Mouse (Mus musculus) heart, embryonic 12.5 days (tissue): ENCODE measurements around the gene March5. TPM values are rescaled to one million over a fixed set of nuclear protein-coding genes. Genes with fewer than 3 reads are reported as not detected.

Source experiments
- ATAC-seq: fragments of 200-750 bp; cut with Nextera tagmentation; 2 replicates; pipeline ENCODE4 v1.8.0; 2017; ENCODE audit warnings: moderate TSS enrichment, moderate library complexity; ENCODE audit not compliant: insufficient number of reproducible peaks, low FRiP score
- H3K27ac ChIP-seq: fragments of 300-500 bp; sonication (generic); 2 replicates; pipeline ENCODE4 v1.5.1; 2016; ENCODE audit warnings: mild to moderate bottlenecking, moderate library complexity; ENCODE audit not compliant: poor library complexity, severe bottlenecking
- H3K27me3 ChIP-seq: fragments of 300-500 bp; sonication (generic); replicated peaks from 2 replicates; pipeline ENCODE4 v1.6.1; 2016; ENCODE audit warnings: mild to moderate bottlenecking, moderate library complexity
- H3K36me3 ChIP-seq: fragments of 300-500 bp; sonication (generic); 2 replicates; pipeline ENCODE4 v1.6.1; 2016; ENCODE audit warnings: mild to moderate bottlenecking, moderate library complexity
- H3K4me1 ChIP-seq: fragments of 300-500 bp; sonication (generic); replicated peaks from 2 replicates; pipeline ENCODE4 v1.6.1; 2016; ENCODE audit warnings: mild to moderate bottlenecking
- H3K4me2 ChIP-seq: fragments of 300-500 bp; sonication (generic); 2 replicates; pipeline ENCODE4 v1.6.1; 2016; ENCODE audit warnings: mild to moderate bottlenecking, moderate library complexity
- H3K4me3 ChIP-seq: fragments of 300-500 bp; sonication (generic); 2 replicates; pipeline ENCODE4 v1.5.1; 2016; ENCODE audit warnings: mild to moderate bottlenecking
- H3K9ac ChIP-seq: fragments of 300-500 bp; sonication (generic); 2 replicates; pipeline ENCODE4 v1.6.1; 2016; ENCODE audit warnings: mild to moderate bottlenecking, moderate library complexity
- H3K9me3 ChIP-seq: fragments of 300-500 bp; sonication (generic); replicated peaks from 2 replicates; pipeline ENCODE4 v1.6.1; 2016; ENCODE audit warnings: mild to moderate bottlenecking, moderate library complexity
- WGBS: fragments of 180-500 bp; shearing (Covaris S2); methylation state at CpG from one replicate; pipeline ENCODE4 v1.1.7; 2016; 5-methylcytosine and 5-hydroxymethylcytosine counted together
- polyA plus RNA-seq: library from polyadenylated mRNA; unstranded; fragments of >200 nt; fragmentation: Nextera tagmentation; extraction: Ambion mirVana; gene quantifications from 2 replicates; pipeline ENCODE4 v1.2.1, GENCODE M21; 2016

March5 gene
- 101 and 103 TPM in 2 replicates for polyA plus RNA-seq

DNA sequence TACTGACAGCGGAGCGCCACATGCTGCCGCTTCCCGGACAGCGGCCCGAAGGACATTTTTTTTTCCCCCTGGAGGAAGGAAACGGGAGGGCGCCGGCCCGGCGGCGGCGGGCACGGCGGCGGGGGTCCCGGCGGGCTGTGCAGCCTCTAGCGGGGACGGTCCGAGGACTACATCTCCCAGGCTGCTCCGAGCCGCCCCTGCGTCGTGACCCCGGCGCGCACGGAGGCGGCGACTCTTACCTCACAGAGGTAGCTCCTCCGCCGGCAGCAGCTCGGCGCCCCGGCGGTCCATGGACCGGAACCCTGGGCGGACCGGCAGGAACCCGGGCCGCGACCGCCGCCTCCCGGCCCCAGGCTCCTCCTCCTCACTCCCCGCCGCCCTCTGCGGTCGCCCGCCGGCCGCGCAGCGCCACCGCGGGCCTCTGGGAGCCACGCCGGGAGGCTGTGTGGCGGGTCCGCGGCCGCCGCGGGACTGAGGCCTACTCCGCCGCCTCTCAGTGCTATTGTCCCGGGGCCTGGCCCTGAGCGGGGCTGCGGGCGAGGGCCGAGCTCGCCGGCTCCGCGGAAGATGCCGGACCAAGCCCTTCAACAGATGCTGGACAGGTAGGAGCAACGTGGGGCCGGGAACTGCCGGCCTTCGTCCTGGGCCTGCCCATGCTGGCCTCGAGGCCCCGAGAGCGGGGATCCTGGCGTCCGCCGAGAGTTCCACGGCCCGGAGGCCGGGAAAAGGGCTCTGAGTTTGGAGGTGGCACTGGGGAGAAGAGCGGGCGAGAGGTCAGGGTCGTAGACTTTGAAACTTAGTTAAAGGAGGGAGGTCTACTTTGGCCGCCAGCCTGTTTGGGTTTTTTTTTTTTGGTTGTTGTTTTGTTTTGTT, at the start of gene March5:
TSS of gene March5 (plus strand) at position 241 of the 873 bp plus-strand sequence.
- Histone ChIP-seq H3K36me3 (peaks cover 20% of the 10 kb centered on the region), H3K27me3 (no peaks in the 10 kb centered on the region), H3K4me3 (peak within 1 kb of the TSS; percentile 92), H3K27ac (peak within 1 kb of the TSS; percentile 84), H3K4me1 (peaks cover 13% of the 10 kb centered on the region), H3K9me3 (no peaks in the 10 kb centered on the region), H3K9ac (peak within 1 kb of the TSS; percentile 99), H3K4me2 (peak within 1 kb of the TSS; percentile 91)
- peak; percentile 95 for ATAC-seq
- WGBS, result under 1% methylated on average over 79 of the region's 94 CpGs

DNA sequence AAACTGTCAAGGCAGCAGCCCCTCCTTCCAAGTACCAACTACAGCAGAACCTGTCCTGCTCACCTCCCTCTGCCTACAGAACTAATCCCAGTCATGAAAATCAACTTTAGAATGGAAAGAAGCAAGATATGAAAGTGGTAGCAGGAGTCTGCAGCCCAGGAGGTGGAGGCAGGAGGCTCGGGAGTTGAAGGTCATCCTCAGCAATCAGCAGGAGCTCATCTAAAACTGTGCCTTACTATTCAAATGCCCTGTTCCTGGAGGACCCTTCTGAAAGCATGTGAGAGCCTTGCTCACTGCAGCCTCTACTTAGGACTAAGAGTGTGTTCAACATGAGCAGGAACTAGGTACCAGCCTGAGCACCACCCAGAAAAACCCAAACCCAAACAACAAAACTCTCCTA, 35.2 kb upstream of the March5 start:
- peak overlapping the region; percentile 95 for H3K4me2 ChIP-seq
- ATAC-seq, result no peak
- H3K4me3 ChIP-seq, result peak overlapping the region; percentile 80
- peaks cover 9% of the 10 kb centered on the region; the same call in 1 of the 2 replicates for H3K36me3 ChIP-seq
- peak overlapping the region; percentile 60 for H3K9ac ChIP-seq
- H3K27me3 ChIP-seq, result no peaks in the 10 kb centered on the region
- 35% methylated on average over 1 of the region's 1 CpGs for WGBS
- H3K4me1 ChIP-seq, result peaks cover 8% of the 10 kb centered on the region; the same call in 1 of the 2 replicates
- H3K9me3 ChIP-seq, result no peaks in the 10 kb centered on the region
- peak overlapping the region; percentile 53 for H3K27ac ChIP-seq

DNA sequence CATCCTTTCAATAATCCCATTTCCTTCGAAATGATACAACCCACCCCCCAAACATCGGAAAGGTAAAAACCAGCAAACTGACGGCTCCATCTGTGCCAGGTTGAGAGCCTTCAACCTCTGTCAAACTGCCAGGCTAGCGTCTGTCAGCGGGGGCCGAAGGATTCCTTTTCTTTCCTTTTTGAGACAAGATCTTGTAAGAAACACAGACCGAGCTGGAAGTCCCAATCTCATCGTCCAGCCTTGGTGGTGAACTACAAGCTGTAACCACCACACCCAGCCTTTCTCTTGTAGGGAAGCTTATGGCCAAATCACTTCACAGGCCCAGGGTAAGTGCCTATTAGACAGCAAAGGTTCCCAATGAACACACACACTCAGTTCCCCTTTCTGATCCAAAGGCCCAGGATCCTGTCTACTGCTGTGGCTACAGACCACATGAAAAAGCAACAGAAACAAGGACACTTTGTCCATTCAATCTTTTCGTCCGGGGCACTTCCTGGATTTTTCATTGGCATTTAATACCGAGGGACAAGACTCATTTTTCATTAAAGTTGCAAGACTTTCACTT, 34.7 kb upstream of the March5 start:
- H3K27ac ChIP-seq, result peak overlapping the region; percentile 53

DNA sequence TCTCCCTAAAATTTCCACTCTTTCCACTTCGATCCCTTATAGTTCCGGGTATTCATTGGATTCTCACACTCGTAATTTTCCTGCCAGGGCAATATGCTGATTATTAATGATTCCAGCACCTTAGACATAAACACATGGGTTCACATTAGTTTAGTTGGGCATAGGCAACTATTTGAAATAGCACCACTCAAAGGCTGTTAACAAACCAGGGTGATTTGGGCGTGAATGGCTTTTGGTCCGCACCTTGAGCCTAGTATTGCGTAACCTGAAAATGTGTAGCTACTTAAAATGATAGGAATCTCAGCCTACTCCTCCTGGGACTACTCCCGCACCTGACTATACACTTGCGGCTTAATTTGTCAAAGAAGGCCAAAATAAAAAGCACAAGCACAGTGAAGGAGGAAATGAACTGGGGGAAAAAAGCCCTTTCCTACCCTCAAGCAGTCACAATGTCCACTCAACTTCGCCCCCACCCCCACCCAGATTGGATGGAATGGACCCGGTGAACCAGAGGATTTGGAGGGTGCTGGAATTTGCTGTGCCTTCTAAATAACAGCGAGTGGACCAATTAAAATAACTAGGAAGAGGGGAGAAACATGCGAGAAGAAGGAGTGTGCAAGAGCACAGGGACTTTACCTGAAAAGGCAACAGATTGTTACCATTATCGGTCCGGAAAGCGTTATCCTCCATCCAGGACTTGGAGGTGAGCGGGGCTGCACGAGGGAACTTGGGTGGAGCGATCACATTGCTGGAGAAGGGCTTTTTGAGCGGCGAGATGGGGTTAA, 33.8 kb upstream of the March5 start:
- peak overlapping the region; percentile 80 for H3K4me3 ChIP-seq
- peak overlapping the region; percentile 87 for H3K27ac ChIP-seq
- H3K4me2 ChIP-seq, result peak overlapping the region; percentile 95
- peak overlapping the region; percentile 94 for H3K9ac ChIP-seq
- peaks cover 7% of the 10 kb centered on the region; the same call in 1 of the 2 replicates for H3K36me3 ChIP-seq
- no peak for ATAC-seq
- H3K27me3 ChIP-seq, result no peaks in the 10 kb centered on the region
- no peaks in the 10 kb centered on the region for H3K9me3 ChIP-seq
- peaks cover 11% of the 10 kb centered on the region for H3K4me1 ChIP-seq
- 26% methylated on average over 20 of the region's 20 CpGs for whole genome bisulfite sequencing

More for the DNA sequence above, 34.7 kb upstream of the March5 start:
- 68% methylated on average over 11 of the region's 11 CpGs for WGBS
- H3K4me2 ChIP-seq, result peak overlapping the region; percentile 95
- H3K4me1 ChIP-seq, result peaks cover 8% of the 10 kb centered on the region; the same call in 1 of the 2 replicates
- no peaks in the 10 kb centered on the region for H3K9me3 ChIP-seq
- peak overlapping the region; percentile 60 for H3K9ac ChIP-seq
- no peaks in the 10 kb centered on the region for H3K27me3 ChIP-seq
- ATAC-seq, result no peak
- peak overlapping the region; percentile 80 for H3K4me3 ChIP-seq
- H3K36me3 ChIP-seq, result peaks cover 7% of the 10 kb centered on the region; the same call in 1 of the 2 replicates

DNA sequence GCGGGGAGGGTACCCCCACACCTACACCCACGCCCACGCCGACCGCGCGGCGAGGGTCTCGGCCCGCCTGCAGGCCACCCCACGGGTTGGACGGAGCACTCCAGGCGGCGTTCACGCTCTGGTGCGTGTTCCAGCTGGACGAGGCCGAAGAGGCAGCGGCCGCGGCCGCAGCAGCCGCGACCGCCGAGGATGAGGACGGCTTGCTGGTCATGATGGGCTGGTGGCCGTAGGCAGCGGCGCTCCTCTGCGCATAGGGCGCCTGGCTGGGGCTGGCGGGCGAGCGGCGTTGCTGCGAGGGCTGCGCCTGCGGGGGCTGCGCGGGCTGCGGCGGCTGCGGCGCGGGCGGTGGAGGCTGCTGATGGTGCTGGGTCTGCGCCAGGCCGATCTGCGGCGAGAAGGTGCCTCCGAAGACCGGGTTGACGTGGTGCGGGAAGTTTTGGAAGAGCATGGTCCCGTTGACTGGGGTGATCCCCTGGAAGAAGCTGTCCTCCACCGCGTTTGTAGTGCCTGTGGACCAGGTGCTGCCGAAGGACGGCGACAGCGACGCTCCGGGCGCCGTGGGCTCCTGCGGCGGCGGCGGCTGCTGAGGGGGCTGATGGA, 33.1 kb upstream of the March5 start:
- peaks cover 7% of the 10 kb centered on the region; the same call in 1 of the 2 replicates for H3K36me3 ChIP-seq
- no peaks in the 10 kb centered on the region for H3K27me3 ChIP-seq
- peak overlapping the region; percentile 80 for H3K4me3 ChIP-seq
- peak; percentile 48 for ATAC-seq
- under 1% methylated on average over 70 of the region's 70 CpGs for WGBS
- H3K27ac ChIP-seq, result peak overlapping the region; percentile 87
- H3K4me1 ChIP-seq, result peaks cover 13% of the 10 kb centered on the region
- peak overlapping the region; percentile 94 for H3K9ac ChIP-seq
- H3K9me3 ChIP-seq, result no peaks in the 10 kb centered on the region
- peak overlapping the region; percentile 95 for H3K4me2 ChIP-seq

DNA sequence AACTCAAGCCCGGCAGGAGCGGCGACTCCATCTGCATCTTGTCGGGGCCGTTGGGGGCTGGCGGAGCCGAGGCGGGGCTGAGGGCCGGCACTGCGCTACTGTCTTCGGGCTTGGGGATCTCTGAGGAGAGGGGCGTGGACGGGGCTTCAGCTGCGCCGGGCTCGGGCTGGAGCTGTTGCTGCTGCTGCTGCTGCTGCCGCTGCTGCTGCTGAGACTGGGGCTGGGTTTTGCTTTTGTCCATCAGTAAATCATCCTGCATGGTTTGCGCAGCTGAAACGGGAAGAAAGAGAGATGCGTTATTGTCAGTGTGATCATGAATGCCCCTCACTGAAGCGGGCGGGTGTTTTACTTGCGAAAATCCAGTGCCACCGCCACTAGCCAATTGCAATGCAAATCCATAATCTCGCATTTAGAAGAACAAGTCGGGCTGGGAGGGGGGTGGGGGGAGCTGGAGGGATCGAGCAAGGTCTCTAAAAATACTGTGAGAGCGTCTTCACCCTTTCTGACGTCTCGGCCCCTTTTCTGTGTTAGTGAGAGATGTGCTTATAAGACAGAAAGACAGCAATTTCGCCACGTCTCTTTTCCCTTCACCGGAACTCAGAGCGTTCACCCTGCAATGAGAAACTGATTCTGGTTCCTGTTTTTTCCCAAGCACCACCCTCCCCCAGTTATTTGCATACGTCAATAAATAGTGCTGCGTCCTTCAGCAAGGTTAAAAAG, 32.5 kb upstream of the March5 start:
- H3K36me3 ChIP-seq, result peaks cover 7% of the 10 kb centered on the region; the same call in 1 of the 2 replicates
- H3K4me2 ChIP-seq, result peak overlapping the region; percentile 95
- peak overlapping the region; percentile 87 for H3K27ac ChIP-seq
- H3K9me3 ChIP-seq, result no peaks in the 10 kb centered on the region
- peak overlapping the region; percentile 94 for H3K9ac ChIP-seq
- H3K27me3 ChIP-seq, result no peaks in the 10 kb centered on the region
- H3K4me3 ChIP-seq, result peak overlapping the region; percentile 80
- peak; percentile 73 for ATAC-seq
- peaks cover 13% of the 10 kb centered on the region for H3K4me1 ChIP-seq
- under 1% methylated on average over 36 of the region's 36 CpGs for WGBS

DNA sequence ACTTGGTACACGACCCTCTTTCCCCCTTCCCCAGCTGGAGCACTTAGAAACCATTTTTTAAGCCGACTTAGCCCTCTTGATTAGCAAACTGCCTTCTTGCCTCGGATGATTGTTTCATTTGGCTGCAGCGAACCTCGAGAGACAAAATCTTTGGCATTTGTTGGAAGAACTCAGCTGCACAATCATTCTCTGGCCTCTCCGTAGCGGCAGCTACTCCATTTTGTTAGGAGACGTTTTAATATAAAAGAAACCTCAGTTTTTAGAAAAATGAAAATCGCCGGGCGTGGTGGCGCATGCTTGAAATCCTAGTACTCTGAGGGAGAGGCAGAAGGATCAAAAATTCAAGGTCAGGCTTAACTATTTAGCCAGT, 31.9 kb upstream of the March5 start:
- Histone ChIP-seq H3K9me3 (no peaks in the 10 kb centered on the region), H3K9ac (peak overlapping the region; percentile 94), H3K4me2 (peak overlapping the region; percentile 95), H3K4me3 (peak overlapping the region; percentile 80), H3K36me3 (peaks cover 5% of the 10 kb centered on the region; the same call in 1 of the 2 replicates), H3K27ac (peak overlapping the region; percentile 87), H3K27me3 (no peaks in the 10 kb centered on the region), H3K4me1 (peaks cover 13% of the 10 kb centered on the region)
- WGBS, result 2% methylated on average over 12 of the region's 12 CpGs
- ATAC-seq, result no peak

DNA sequence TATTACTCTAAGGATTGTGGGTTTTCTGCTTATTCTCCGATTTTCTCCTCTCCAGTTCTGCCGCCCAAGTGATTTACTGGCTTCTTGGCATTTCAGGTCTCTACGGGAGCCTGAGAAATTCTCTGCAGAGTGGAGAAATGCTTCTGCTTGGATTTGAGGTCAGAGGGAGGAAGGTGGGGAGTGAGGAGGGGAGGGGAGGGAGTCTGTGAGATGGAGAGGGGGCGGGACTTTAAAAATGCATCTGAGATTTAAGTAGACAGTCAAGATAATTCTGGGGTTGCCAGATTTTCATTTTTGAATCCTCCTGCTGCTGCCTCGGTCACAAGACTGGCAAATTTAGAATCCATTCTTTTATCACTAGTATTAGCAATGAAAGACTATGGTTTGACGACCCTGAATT, 31.4 kb upstream of the March5 start:
- peak overlapping the region; percentile 80 for H3K4me3 ChIP-seq
- peak overlapping the region; percentile 94 for H3K9ac ChIP-seq
- H3K4me1 ChIP-seq, result peaks cover 13% of the 10 kb centered on the region
- peak overlapping the region; percentile 95 for H3K4me2 ChIP-seq
- WGBS, result 8% methylated on average over 6 of the region's 6 CpGs
- peaks cover under 1% of the 10 kb centered on the region; the same call in 1 of the 2 replicates for H3K36me3 ChIP-seq
- no peaks in the 10 kb centered on the region for H3K9me3 ChIP-seq
- no peaks in the 10 kb centered on the region for H3K27me3 ChIP-seq
- H3K27ac ChIP-seq, result peak overlapping the region; percentile 87
- no peak for ATAC-seq

DNA sequence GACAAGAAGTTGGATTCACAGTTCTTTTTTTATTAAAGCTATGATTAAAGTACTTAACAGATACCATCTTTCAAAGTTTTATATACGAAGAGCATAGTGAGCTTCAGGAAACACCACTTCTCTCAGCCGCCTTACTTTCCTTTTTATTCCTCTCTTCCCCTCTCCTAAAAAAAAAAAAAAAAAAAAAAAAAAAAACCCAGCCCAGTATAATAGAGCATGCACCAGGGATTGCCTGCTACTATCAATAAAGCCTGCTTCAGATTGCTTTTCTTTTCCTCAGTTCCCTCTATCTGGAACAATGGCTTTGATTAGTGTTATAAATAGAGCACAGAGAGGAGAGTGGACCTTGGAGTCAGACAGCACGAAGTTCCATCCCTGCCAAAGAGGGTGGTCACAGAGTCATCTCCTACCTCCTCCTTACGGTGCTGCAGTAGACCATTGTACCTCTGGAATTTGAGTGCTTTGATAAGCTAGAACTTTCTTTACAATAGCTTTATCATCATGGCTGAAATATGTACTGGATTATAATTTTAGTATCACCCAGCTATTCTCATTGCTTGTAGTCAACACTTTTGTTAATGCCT, 30.4 kb upstream of the March5 start:
- peak overlapping the region; percentile 71 for H3K27ac ChIP-seq
- peaks cover 13% of the 10 kb centered on the region for H3K4me1 ChIP-seq
- no peaks in the 10 kb centered on the region for H3K36me3 ChIP-seq
- H3K9ac ChIP-seq, result no peak overlapping the region
- H3K4me2 ChIP-seq, result peak overlapping the region; percentile 52
- H3K27me3 ChIP-seq, result no peaks in the 10 kb centered on the region
- no peaks in the 10 kb centered on the region for H3K9me3 ChIP-seq
- WGBS, result 29% methylated on average over 4 of the region's 4 CpGs
- peak overlapping the region; percentile 34 for H3K4me3 ChIP-seq
- no peak for ATAC-seq
